Mouse (Mus musculus): Measurements from ENCODE around the gene Dnajb6.

- no peak for TF ChIP-seq CTCF (IDR thresholded peaks at IDR 0.05; ENCODE audit: extremely low read depth, insufficient read length, insufficient replicate concordance, low read depth, low read length)
- no peak for TF ChIP-seq POLR2A (IDR thresholded peaks at IDR 0.05; ENCODE audit: low read depth, low read length)
Measured at GRCm38 (mm10) chr5:29824796-29825195, 89.3 kb downstream of the Dnajb6 start.
